Mouse (Mus musculus): Measurements from ENCODE around the gene Efna3.

Efna3 gene

GRCm38 (mm10) chr3:89340465-89340864 lies 17.7 kb upstream of the Efna3 start:
- in situ Hi-C loops (cut with MboI; ENCODE audit: unreplicated experiment in 2 of 2): loop anchor here (5.0 to 25.0 kb wide), 3 partner anchors 142 to 522 kb away; partner anchors contain the start of genes Chrnb2 (in 2 of the 2) and Ube2q1 (in 2 of the 2)

- in situ Hi-C loops (cut with MboI; ENCODE audit: unreplicated experiment in 2 of 2): loop anchor here (5.0 to 25.0 kb wide), 3 partner anchors 143 to 523 kb away; partner anchors contain the start of genes Chrnb2 (in 2 of the 2) and Ube2q1 (in 2 of the 2)
These were observed 16.7 kb upstream of the Efna3 start for GRCm38 (mm10) chr3:89339416-89339815.

GRCm38 (mm10) chr3:89337721-89338578 lies 15.2 kb upstream of the Efna3 start, which contains the start of gene Efna4:
Gene Efna4, minus strand, starts transcription at chr3:89338028.
- in situ Hi-C loops (cut with MboI; ENCODE audit: unreplicated experiment in 2 of 2): loop anchor here (5.0 to 25.0 kb wide), 3 partner anchors 144 to 524 kb away; partner anchors contain the start of genes Chrnb2 (in 2 of the 2) and Ube2q1 (in 2 of the 2)

- in situ Hi-C loops (cut with MboI; ENCODE audit: unreplicated experiment in 2 of 2): loop anchor here (5.0 to 25.0 kb wide), 3 partner anchors 145 to 525 kb away; partner anchors contain the start of genes Chrnb2 (in 2 of the 2) and Ube2q1 (in 2 of the 2)
These were observed 14.4 kb upstream of the Efna3 start for GRCm38 (mm10) chr3:89337062-89337720.

GRCm38 (mm10) chr3:89336529-89336928 lies 13.8 kb upstream of the Efna3 start:
- in situ Hi-C loops (cut with MboI; ENCODE audit: unreplicated experiment in 2 of 2): loop anchor here (5.0 to 25.0 kb wide), 3 partner anchors 146 to 526 kb away; partner anchors contain the start of genes Chrnb2 (in 2 of the 2) and Ube2q1 (in 2 of the 2)

- in situ Hi-C loops (cut with MboI; ENCODE audit: unreplicated experiment in 2 of 2): loop anchor here (25.0 kb wide), 2 partner anchors 429 to 529 kb away; partner anchors contain the start of genes Chrnb2 (in 2 of the 2) and Ube2q1 (in 2 of the 2)
These were observed 10.3 kb upstream of the Efna3 start for GRCm38 (mm10) chr3:89333053-89333452.

- in situ Hi-C loops (cut with MboI; ENCODE audit: unreplicated experiment in 2 of 2): loop anchor here (25.0 kb wide), 2 partner anchors 430 to 530 kb away; partner anchors contain the start of genes Chrnb2 (in 2 of the 2) and Ube2q1 (in 2 of the 2)
These were observed 9.7 kb upstream of the Efna3 start for GRCm38 (mm10) chr3:89332476-89332875.

GRCm38 (mm10) chr3:89332013-89332412 lies 9.2 kb upstream of the Efna3 start:
- in situ Hi-C loops (cut with MboI; ENCODE audit: unreplicated experiment in 2 of 2): loop anchor here (25.0 kb wide), 2 partner anchors 430 to 530 kb away; partner anchors contain the start of genes Chrnb2 (in 2 of the 2) and Ube2q1 (in 2 of the 2)

GRCm38 (mm10) chr3:89331561-89331960 lies 8.8 kb upstream of the Efna3 start:
- in situ Hi-C loops (cut with MboI; ENCODE audit: unreplicated experiment in 2 of 2): loop anchor here (25.0 kb wide), 2 partner anchors 431 to 531 kb away; partner anchors contain the start of genes Chrnb2 (in 2 of the 2) and Ube2q1 (in 2 of the 2)

GRCm38 (mm10) chr3:89330948-89331347 lies 8.2 kb upstream of the Efna3 start:
- in situ Hi-C loops (cut with MboI; ENCODE audit: unreplicated experiment in 2 of 2): loop anchor here (25.0 kb wide), 2 partner anchors 431 to 531 kb away; partner anchors contain the start of genes Chrnb2 (in 2 of the 2) and Ube2q1 (in 2 of the 2)

- in situ Hi-C loops (cut with MboI; ENCODE audit: unreplicated experiment in 2 of 2): loop anchor here (25.0 kb wide), 2 partner anchors 432 to 532 kb away; partner anchors contain the start of genes Chrnb2 (in 2 of the 2) and Ube2q1 (in 2 of the 2)
These were observed 7.6 kb upstream of the Efna3 start for GRCm38 (mm10) chr3:89330346-89330745.

GRCm38 (mm10) chr3:89328623-89329022 lies 5.9 kb upstream of the Efna3 start:
- in situ Hi-C loops (cut with MboI; ENCODE audit: unreplicated experiment in 2 of 2): loop anchor here (10.0 to 25.0 kb wide), 3 partner anchors 434 to 534 kb away; partner anchors contain the start of genes Chrnb2 (in 2 of the 2) and Ube2q1 (in 2 of the 2)

- in situ Hi-C loops (cut with MboI; ENCODE audit: unreplicated experiment in 2 of 2): loop anchor here (10.0 to 25.0 kb wide), 3 partner anchors 435 to 535 kb away; partner anchors contain the start of genes Chrnb2 (in 2 of the 2) and Ube2q1 (in 2 of the 2)
These were observed 4.7 kb upstream of the Efna3 start for GRCm38 (mm10) chr3:89327371-89327870.

- in situ Hi-C loops (cut with MboI; ENCODE audit: unreplicated experiment in 2 of 2): loop anchor here (10.0 to 25.0 kb wide), 3 partner anchors 436 to 536 kb away; partner anchors contain the start of genes Chrnb2 (in 2 of the 2) and Ube2q1 (in 2 of the 2)
These were observed 3.1 kb upstream of the Efna3 start for GRCm38 (mm10) chr3:89325882-89326281.

GRCm38 (mm10) chr3:89322131-89322500 lies 649 bp downstream of the Efna3 start:
- in situ Hi-C loops (cut with MboI; ENCODE audit: unreplicated experiment in 2 of 2): loop anchor here in 1 of 2 experiments (10.0 kb wide), 1 partner anchor 533 kb away; no protein-coding TSS in a partner anchor

GRCm38 (mm10) chr3:89321183-89322130 lies 1.3 kb downstream of the Efna3 start:
- in situ Hi-C loops (cut with MboI; ENCODE audit: unreplicated experiment in 2 of 2): loop anchor here in 1 of 2 experiments (10.0 kb wide), 1 partner anchor 533 kb away; no protein-coding TSS in a partner anchor

- in situ Hi-C loops (cut with MboI; ENCODE audit: unreplicated experiment in 2 of 2): loop anchor here in 1 of 2 experiments (10.0 kb wide), 1 partner anchor 534 kb away; no protein-coding TSS in a partner anchor
These were observed 2.1 kb downstream of the Efna3 start for GRCm38 (mm10) chr3:89320581-89321182.
